Mouse (Mus musculus): ENCODE results near the gene Gins2.

Gins2 gene

GRCm38 (mm10) chr8:120602672-120603071 is 13.6 kb upstream of the Gins2 start:
- no peak for DNase-seq (ENCODE audit: low spot score)

GRCm38 (mm10) chr8:120599504-120599903 is 10.4 kb upstream of the Gins2 start:
- DNase-seq (ENCODE audit: low spot score) = peak; percentile 63

GRCm38 (mm10) chr8:120598579-120598978 is 9.5 kb upstream of the Gins2 start:
- DNase-seq (ENCODE audit: low spot score) = no peak

GRCm38 (mm10) chr8:120595963-120596362 is 6.9 kb upstream of the Gins2 start:
- no peak for DNase-seq (ENCODE audit: low spot score)

GRCm38 (mm10) chr8:120594571-120594970 is 5.5 kb upstream of the Gins2 start:
- DNase-seq (ENCODE audit: low spot score) = no peak

GRCm38 (mm10) chr8:120591587-120592292 is 2.6 kb upstream of the Gins2 start:
- no peak for DNase-seq (ENCODE audit: low spot score)

- no peak for DNase-seq (ENCODE audit: low spot score)
These were observed 817 bp upstream of the Gins2 start for GRCm38 (mm10) chr8:120589921-120590320.

GRCm38 (mm10) chr8:120585521-120585920 is 3.6 kb downstream of the Gins2 start:
- DNase-seq (ENCODE audit: low spot score) = no peak

GRCm38 (mm10) chr8:120581811-120582210 is 7.3 kb downstream of the Gins2 start:
- no peak for DNase-seq (ENCODE audit: low spot score)

- no peak for DNase-seq (ENCODE audit: low spot score)
These were observed 7.8 kb downstream of the Gins2 start for GRCm38 (mm10) chr8:120581329-120581728.

- no peak for DNase-seq (ENCODE audit: low spot score)
These were observed 8.6 kb downstream of the Gins2 start for GRCm38 (mm10) chr8:120580336-120581000.

- DNase-seq (ENCODE audit: low spot score) = no peak
These were observed 11.3 kb downstream of the Gins2 start for GRCm38 (mm10) chr8:120577821-120578220.

GRCm38 (mm10) chr8:120575801-120576200 is 13.3 kb downstream of the Gins2 start:
- no peak for DNase-seq (ENCODE audit: low spot score)

- no peak for DNase-seq (ENCODE audit: low spot score)
These were observed 14.2 kb downstream of the Gins2 start for GRCm38 (mm10) chr8:120574941-120575340.

GRCm38 (mm10) chr8:120573866-120574265 is 15.2 kb downstream of the Gins2 start:
- no peak for DNase-seq (ENCODE audit: low spot score)

GRCm38 (mm10) chr8:120572534-120572933 is 16.6 kb downstream of the Gins2 start:
- no peak for DNase-seq (ENCODE audit: low spot score)

- no peak for DNase-seq (ENCODE audit: low spot score)
These were observed 17.5 kb downstream of the Gins2 start for GRCm38 (mm10) chr8:120571561-120571960.

GRCm38 (mm10) chr8:120569939-120570715 is 19.0 kb downstream of the Gins2 start:
- DNase-seq (ENCODE audit: low spot score) = peak; percentile 67

GRCm38 (mm10) chr8:120569123-120569522 is 20.0 kb downstream of the Gins2 start:
- DNase-seq (ENCODE audit: low spot score) = no peak

- no peak for DNase-seq (ENCODE audit: low spot score)
These were observed 20.8 kb downstream of the Gins2 start for GRCm38 (mm10) chr8:120568164-120568798.

- DNase-seq (ENCODE audit: low spot score) = no peak
These were observed 21.4 kb downstream of the Gins2 start for GRCm38 (mm10) chr8:120567731-120568130.

GRCm38 (mm10) chr8:120566681-120567080 is 22.4 kb downstream of the Gins2 start:
- DNase-seq (ENCODE audit: low spot score) = no peak

Data from ovary, postnatal 10 days (tissue).